Mouse (Mus musculus) lung, adult 10 weeks (tissue): ENCODE measurements around the gene Pik3ca. TPM values are rescaled to one million over a fixed set of nuclear protein-coding genes. Genes with fewer than 3 reads are reported as not detected.

Experiments used
- polyA plus RNA-seq: library from polyadenylated mRNA; stranded (reverse); fragments of 350-450 nt; fragmentation: Illumina TruSeq; extraction: RNeasy Lipid Tissue Mini Kit (QIAGEN cat#74804); gene quantifications from one replicate; pipeline ENCODE4 v1.2.3, GENCODE M21; 2014; ENCODE audit warnings: low read depth, low replicate concordance; ENCODE audit not compliant: insufficient read depth

Gene Pik3ca
- 30.5 TPM for polyA plus RNA-seq

GRCm38 (mm10) chr3:32397461-32398174 is at the start of gene Pik3ca:
Gene Pik3ca (plus strand): TSS chr3:32397671.

GRCm38 (mm10) chr3:32365546-32366245 is 31.8 kb upstream of the Pik3ca start, which contains the start of gene Zmat3:
Gene Zmat3 (minus strand): TSS chr3:32366014.

GRCm38 (mm10) chr3:32492097-32493090 is 94.9 kb downstream of the Pik3ca start, which contains the start of gene Kcnmb3:
Gene Kcnmb3 (minus strand): TSS chr3:32492231.

GRCm38 (mm10) chr3:32509496-32510374 is 112.3 kb downstream of the Pik3ca start, which contains the start of gene Zfp639:
Gene Zfp639 (plus strand): TSS chr3:32510259.

Other genes with a start within 250 kb of the Pik3ca start
- 3.2 TPM for gene Zmat3, start 31.7 kb upstream of the Pik3ca start, polyA plus RNA-seq
- gene Kcnmb3, start 94.6 kb downstream of the Pik3ca start, polyA plus RNA-seq: not detected
- gene Zfp639, start 112.6 kb downstream of the Pik3ca start, polyA plus RNA-seq: 31.1 TPM
- gene Mfn1, start 131.8 kb downstream of the Pik3ca start, polyA plus RNA-seq: 26.8 TPM
- gene Gnb4, start 218.9 kb downstream of the Pik3ca start, polyA plus RNA-seq: 20.5 TPM